Mouse (Mus musculus) ovary, adult 18-20 months (tissue): ENCODE data around the gene Aloxe3.

ENCODE experiments used
- DNase-seq: peaks from one replicate; pipeline ENCODE4 v3.0.0; 2022; ENCODE audit warnings: low spot score, mixed read lengths

Gene Aloxe3

GRCm38 (mm10) chr11:69109032-69109900 lies 16.4 kb upstream of the Aloxe3 start:
- DNase-seq: no peak

GRCm38 (mm10) chr11:69110319-69111046 lies 15.2 kb upstream of the Aloxe3 start:
- DNase-seq: peak; percentile 79

- DNase-seq: no peak
Observed at GRCm38 (mm10) chr11:69111051-69111810, 14.5 kb upstream of the Aloxe3 start.

- no peak for DNase-seq
Observed at GRCm38 (mm10) chr11:69111865-69112264, 13.8 kb upstream of the Aloxe3 start.

- no peak for DNase-seq
Observed at GRCm38 (mm10) chr11:69114018-69114417, 11.7 kb upstream of the Aloxe3 start.

GRCm38 (mm10) chr11:69114621-69115020 lies 11.1 kb upstream of the Aloxe3 start:
- DNase-seq: no peak

GRCm38 (mm10) chr11:69116843-69117242 lies 8.9 kb upstream of the Aloxe3 start:
- DNase-seq: no peak

GRCm38 (mm10) chr11:69117737-69118695 lies 7.7 kb upstream of the Aloxe3 start:
- no peak for DNase-seq

GRCm38 (mm10) chr11:69118765-69119164 lies 6.9 kb upstream of the Aloxe3 start:
- DNase-seq: peak; percentile 50

- DNase-seq: no peak
Observed at GRCm38 (mm10) chr11:69119446-69120155, 6.1 kb upstream of the Aloxe3 start.

GRCm38 (mm10) chr11:69120221-69121000 lies 5.3 kb upstream of the Aloxe3 start, which contains the start of gene Hes7:
Gene Hes7, plus strand, starts transcription at chr11:69120404.
- no peak for DNase-seq

GRCm38 (mm10) chr11:69121001-69121740 lies 4.5 kb upstream of the Aloxe3 start:
- DNase-seq: no peak

- DNase-seq: no peak
Observed at GRCm38 (mm10) chr11:69121741-69122335, 3.9 kb upstream of the Aloxe3 start.

GRCm38 (mm10) chr11:69122336-69122951 lies 3.3 kb upstream of the Aloxe3 start, which contains the start of gene 9130213A22Rik:
Gene 9130213A22Rik, minus strand, starts transcription at chr11:69122589.
- DNase-seq: peak; percentile 85

- DNase-seq: peak; percentile 74
Observed at GRCm38 (mm10) chr11:69123056-69123692, 2.5 kb upstream of the Aloxe3 start.

- peak; percentile 79 for DNase-seq
Observed at GRCm38 (mm10) chr11:69123693-69124497, 1.8 kb upstream of the Aloxe3 start.

- no peak for DNase-seq
Observed at GRCm38 (mm10) chr11:69124498-69124847, 1.2 kb upstream of the Aloxe3 start.
